Comparison of ENCODE assay signal across 19 mouse cellular contexts in genomic region chr10:77078456-77078855, GRCm38 (mm10).
"Had no signal": no experiment of that assay in that cellular context is flagged by ENCODE, and none has a peak within 500 bp of the region (broad histone marks: within the 10 kb centered on the region; RNA-seq: fewer than 3 reads in every experiment).

No protein-coding gene starts in this region.

- H3K9me3 ChIP-seq: hindbrain, embryonic 15.5 days; lung, embryonic 15.5 days; megakaryocyte, embryonic 14.5 days; midbrain, embryonic 10.5 days; midbrain, embryonic 13.5 days; neural tube, embryonic 13.5 days had no signal

- H3K4me3 ChIP-seq: hindbrain, embryonic 15.5 days; left cerebral cortex, adult 2 months; lung, embryonic 15.5 days; megakaryocyte, embryonic 14.5 days; midbrain, embryonic 10.5 days; midbrain, embryonic 13.5 days; myocyte; neural tube, embryonic 13.5 days had no signal

- H3K36me3 ChIP-seq: hindbrain, embryonic 15.5 days; neural tube, embryonic 13.5 days had no signal

- H3K4me1 ChIP-seq: midbrain, embryonic 10.5 days; midbrain, embryonic 13.5 days; neural tube, embryonic 13.5 days had no signal

- H3K4me2 ChIP-seq: hindbrain, embryonic 15.5 days; liver, embryonic 11.5 days; lung, embryonic 15.5 days; midbrain, embryonic 13.5 days; neural tube, embryonic 13.5 days had no signal

- H3K27ac ChIP-seq: hindbrain, embryonic 15.5 days; left cerebral cortex, adult 2 months; liver, embryonic 14.5 days; lung, embryonic 15.5 days; midbrain, embryonic 10.5 days; midbrain, embryonic 13.5 days; neural tube, embryonic 13.5 days; stomach, postnatal 0 days had no signal

- ATAC-seq: midbrain, embryonic 13.5 days; midbrain, embryonic 16.5 days had no signal

- DNase-seq: layer of hippocampus, postnatal 36 days; lung, adult 18-20 months; lung, postnatal 10 days; lung, postnatal 36 days; thymus, adult 2 months; thymus, postnatal 14 days; thymus, postnatal 4 days had no signal

- H3K27me3 ChIP-seq: hindbrain, embryonic 15.5 days; lung, embryonic 15.5 days; megakaryocyte, embryonic 14.5 days; midbrain, embryonic 13.5 days; neural tube, embryonic 13.5 days had no signal

- H3K9ac ChIP-seq: hindbrain, embryonic 15.5 days; liver, embryonic 14.5 days; lung, embryonic 15.5 days; midbrain, embryonic 13.5 days; neural tube, embryonic 13.5 days had no signal
